Mouse (Mus musculus): ENCODE measurements around the gene Fig4.

DNA sequence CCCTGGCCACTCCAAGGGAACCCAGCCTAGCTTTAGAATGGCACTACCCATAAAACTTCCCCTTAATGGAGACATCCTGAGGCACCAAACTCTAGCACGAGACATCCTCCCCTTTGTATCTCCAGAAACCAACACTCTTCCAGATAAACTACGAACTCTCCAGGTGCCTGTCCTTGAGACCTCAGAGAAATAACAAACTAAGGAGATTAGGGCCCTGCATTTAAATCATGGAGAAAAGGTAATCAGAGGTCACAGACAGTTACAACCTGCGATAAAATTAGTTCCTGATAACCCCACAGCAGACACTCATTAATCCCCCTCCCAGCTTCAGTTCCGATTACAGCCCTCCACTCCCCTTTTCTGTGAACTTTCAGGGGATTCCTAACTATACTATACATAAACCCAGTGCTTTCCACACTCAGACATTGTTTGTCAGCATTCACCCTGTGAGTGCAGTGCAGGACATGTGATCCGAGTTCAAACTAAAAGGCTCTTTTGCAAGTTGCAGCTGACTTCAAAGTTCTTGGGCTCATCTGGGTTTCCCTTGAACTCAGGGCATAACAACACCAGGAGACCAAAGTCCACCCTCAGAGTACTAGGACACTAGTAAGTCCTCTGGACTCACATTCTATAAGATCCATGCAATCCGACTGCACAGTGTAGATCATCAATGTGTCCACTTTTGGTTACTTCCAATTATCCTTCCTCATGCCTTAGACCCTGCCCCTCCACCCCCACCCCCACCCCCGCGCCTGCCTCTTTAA, 42.6 kb downstream of the Fig4 start:
- TF ChIP-seq POLR2A (IDR thresholded peaks at IDR 0.05; ENCODE audit: control insufficient read depth, extremely low read depth, insufficient read depth, low read length, poor library complexity), result no peak
- TF ChIP-seq CTCF (IDR thresholded peaks at IDR 0.05; ENCODE audit: borderline replicate concordance, control insufficient read depth, extremely low read depth, insufficient read depth, low read length, poor library complexity), result no peak
